Mouse (Mus musculus): Measurements from ENCODE around the gene Mcoln2. TPM values are rescaled to one million over a fixed set of nuclear protein-coding genes. Genes with fewer than 3 reads are reported as not detected.

The Mcoln2 gene
- total and polyA plus RNA-seq, 2 experiments from 2014 or later: 0.09 to 0.16 TPM

GRCm38 (mm10) chr3:146108945-146109344 is 40.7 kb upstream of the Mcoln2 start:
- Histone ChIP-seq H3K9me3 (ENCODE audit: low read length) (no peaks in the 10 kb centered on the region), H3K36me3 (ENCODE audit: insufficient read depth, low read length) (no peaks in the 10 kb centered on the region), H3K9ac (replicated peaks; ENCODE audit: low read length, poor library complexity, severe bottlenecking) (no peak overlapping the region), H3K27ac (ENCODE audit: low read depth, low read length) (no peak overlapping the region), H3K4me3 (ENCODE audit: low read depth, low read length) (no peak overlapping the region), H3K27me3 (ENCODE audit: insufficient read depth, low read length) (peaks cover 6% of the 10 kb centered on the region; the same call in 1 of the 2 replicates), H3K4me2 (ENCODE audit: low read depth, low read length, poor library complexity, severe bottlenecking) (no peak overlapping the region), H3K4me1 (ENCODE audit: insufficient read depth, low read length) (no peaks in the 10 kb centered on the region)
- no peak for DNase-seq (ENCODE audit: low spot score)
- TF ChIP-seq CTCF (IDR thresholded peaks at IDR 0.05): no peak
- ATAC-seq (ENCODE audit: low FRiP score): no peak
- 65% methylated on average over 2 of the region's 2 CpGs for WGBS

GRCm38 (mm10) chr3:146110358-146110757 is 39.3 kb upstream of the Mcoln2 start:
- peaks cover 6% of the 10 kb centered on the region; the same call in 1 of the 2 replicates for H3K27me3 ChIP-seq (ENCODE audit: insufficient read depth, low read length)
- no peak overlapping the region for H3K27ac ChIP-seq (ENCODE audit: low read depth, low read length)
- H3K9ac ChIP-seq (replicated peaks; ENCODE audit: low read length, poor library complexity, severe bottlenecking): no peak overlapping the region
- H3K4me2 ChIP-seq (ENCODE audit: low read depth, low read length, poor library complexity, severe bottlenecking): no peak overlapping the region
- H3K4me3 ChIP-seq (ENCODE audit: low read depth, low read length): no peak overlapping the region
- no peak for DNase-seq (ENCODE audit: low spot score)
- H3K9me3 ChIP-seq (ENCODE audit: low read length): no peaks in the 10 kb centered on the region
- TF ChIP-seq CTCF (IDR thresholded peaks at IDR 0.05): no peak
- no peak for ATAC-seq (ENCODE audit: low FRiP score)
- no peaks in the 10 kb centered on the region for H3K4me1 ChIP-seq (ENCODE audit: insufficient read depth, low read length)
- no peaks in the 10 kb centered on the region for H3K36me3 ChIP-seq (ENCODE audit: insufficient read depth, low read length)
- 79% methylated on average over 2 of the region's 2 CpGs for WGBS

- ATAC-seq (ENCODE audit: low FRiP score) (no peak), DNase-seq (ENCODE audit: low spot score) (no peak)
- H3K36me3 ChIP-seq (ENCODE audit: insufficient read depth, low read length): no peaks in the 10 kb centered on the region
- H3K4me2 ChIP-seq (ENCODE audit: low read depth, low read length, poor library complexity, severe bottlenecking): no peak overlapping the region
- H3K27me3 ChIP-seq (ENCODE audit: insufficient read depth, low read length): peaks cover 6% of the 10 kb centered on the region; the same call in 1 of the 2 replicates
- H3K4me1 ChIP-seq (ENCODE audit: insufficient read depth, low read length): no peaks in the 10 kb centered on the region
- H3K27ac ChIP-seq (ENCODE audit: low read depth, low read length): no peak overlapping the region
- no peak overlapping the region for H3K4me3 ChIP-seq (ENCODE audit: low read depth, low read length)
- H3K9me3 ChIP-seq (ENCODE audit: low read length): no peaks in the 10 kb centered on the region
- TF ChIP-seq CTCF (IDR thresholded peaks at IDR 0.05): no peak
- WGBS: 77% methylated on average over 6 of the region's 6 CpGs
- H3K9ac ChIP-seq (replicated peaks; ENCODE audit: low read length, poor library complexity, severe bottlenecking): no peak overlapping the region
Observed at GRCm38 (mm10) chr3:146110916-146111315, 38.7 kb upstream of the Mcoln2 start.

GRCm38 (mm10) chr3:146117258-146117996 is 32.2 kb upstream of the Mcoln2 start, which contains the start of gene Mcoln3:
Gene Mcoln3 (plus strand): TSS chr3:146117450.
- peak within 1 kb of the TSS; percentile 15; the same call in 1 of the 2 replicates for H3K4me3 ChIP-seq (ENCODE audit: low read depth, low read length)
- H3K27me3 ChIP-seq (ENCODE audit: insufficient read depth, low read length): peaks cover 16% of the 10 kb centered on the region
- ATAC-seq (ENCODE audit: low FRiP score) (no peak; the same call in 1 of the 2 replicates), DNase-seq (ENCODE audit: low spot score) (no peak)
- no peaks in the 10 kb centered on the region for H3K36me3 ChIP-seq (ENCODE audit: insufficient read depth, low read length)
- H3K4me2 ChIP-seq (ENCODE audit: low read depth, low read length, poor library complexity, severe bottlenecking): peak within 1 kb of the TSS; percentile 38
- H3K27ac ChIP-seq (ENCODE audit: low read depth, low read length): no peak within 1 kb of the TSS
- H3K4me1 ChIP-seq (ENCODE audit: insufficient read depth, low read length): no peaks in the 10 kb centered on the region
- WGBS: 11% methylated on average over 34 of the region's 35 CpGs
- H3K9ac ChIP-seq (replicated peaks; ENCODE audit: low read length, poor library complexity, severe bottlenecking): no peak within 1 kb of the TSS
- TF ChIP-seq CTCF (IDR thresholded peaks at IDR 0.05): no peak
- no peaks in the 10 kb centered on the region for H3K9me3 ChIP-seq (ENCODE audit: low read length)

GRCm38 (mm10) chr3:146117997-146118457 is 31.6 kb upstream of the Mcoln2 start:
- no peak for ATAC-seq (ENCODE audit: low FRiP score)
- 69% methylated on average over 9 of the region's 9 CpGs for WGBS
- no peak overlapping the region for H3K4me2 ChIP-seq (ENCODE audit: low read depth, low read length, poor library complexity, severe bottlenecking)
- no peak overlapping the region for H3K9ac ChIP-seq (replicated peaks; ENCODE audit: low read length, poor library complexity, severe bottlenecking)
- H3K27me3 ChIP-seq (ENCODE audit: insufficient read depth, low read length): peaks cover 16% of the 10 kb centered on the region
- H3K36me3 ChIP-seq (ENCODE audit: insufficient read depth, low read length): no peaks in the 10 kb centered on the region
- no peak overlapping the region for H3K4me3 ChIP-seq (ENCODE audit: low read depth, low read length)
- TF ChIP-seq CTCF (IDR thresholded peaks at IDR 0.05): no peak
- H3K4me1 ChIP-seq (ENCODE audit: insufficient read depth, low read length): no peaks in the 10 kb centered on the region
- H3K27ac ChIP-seq (ENCODE audit: low read depth, low read length): no peak overlapping the region
- no peaks in the 10 kb centered on the region for H3K9me3 ChIP-seq (ENCODE audit: low read length)
- no peak for DNase-seq (ENCODE audit: low spot score)
